Mouse (Mus musculus): ENCODE measurements around the gene Sctr. TPM values are rescaled to one million over a fixed set of nuclear protein-coding genes. Genes with fewer than 3 reads are reported as not detected.

The Sctr gene
- polyA plus RNA-seq, 1 experiment = not detected

DNA sequence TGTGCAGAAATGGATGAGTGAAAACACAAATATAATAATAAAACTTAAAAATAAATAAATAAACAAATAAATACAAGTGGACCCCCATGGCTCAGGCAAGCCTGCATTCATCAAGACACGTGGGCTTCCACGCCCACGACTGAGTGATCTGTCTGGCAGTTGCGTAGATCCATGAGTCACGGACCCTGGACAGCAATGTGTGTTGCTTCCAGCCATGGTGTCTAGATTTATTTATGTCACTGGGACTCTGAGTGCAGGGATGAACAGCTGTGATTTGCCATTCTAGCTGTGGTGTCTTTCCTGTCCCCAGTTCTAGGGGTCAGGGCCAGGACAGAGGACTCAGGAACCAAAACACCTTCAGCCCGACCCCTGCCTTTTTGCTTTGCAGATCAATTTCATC lies 48.3 kb downstream of the Sctr start:
- Histone ChIP-seq H3K4me1 (ENCODE audit: control insufficient read depth, insufficient read depth, low read length) (peaks cover 3% of the 10 kb centered on the region), H3K27ac (ENCODE audit: control insufficient read depth, insufficient read depth, low read depth, low read length, poor library complexity) (peak overlapping the region; percentile 45; the same call in 1 of the 2 replicates), H3K4me3 (replicated peaks; ENCODE audit: control insufficient read depth, low read depth, low read length) (no peak overlapping the region)
- TF ChIP-seq POLR2A (IDR thresholded peaks at IDR 0.05; ENCODE audit: borderline replicate concordance, control insufficient read depth, low read depth, low read length) (no peak), CTCF (IDR thresholded peaks at IDR 0.05; ENCODE audit: control insufficient read depth, insufficient read depth, low read length) (no peak)
- WGBS = 76% methylated on average over 6 of the region's 6 CpGs

DNA sequence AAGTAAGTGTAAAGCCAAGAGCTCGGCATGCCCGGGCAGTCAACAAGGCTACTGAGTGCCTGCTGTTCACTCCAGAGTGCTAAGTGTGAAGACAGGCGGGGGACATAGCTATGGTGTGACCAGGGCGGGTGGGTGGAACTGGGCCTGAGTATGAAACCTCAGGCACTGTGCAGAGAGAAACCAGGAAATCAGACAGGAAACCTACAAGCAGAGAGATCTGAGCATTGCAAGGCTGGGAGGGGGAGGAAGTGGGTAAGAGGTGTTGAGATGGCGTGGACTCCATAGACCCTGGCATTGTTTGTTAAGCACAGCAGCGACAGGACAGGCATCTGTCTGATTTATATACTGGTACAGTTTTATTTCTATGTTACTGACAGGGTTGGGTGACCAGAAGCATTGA lies 48.8 kb downstream of the Sctr start:
- H3K4me1 ChIP-seq (ENCODE audit: control insufficient read depth, insufficient read depth, low read length) = peaks cover 3% of the 10 kb centered on the region
- 4% methylated on average over 6 of the region's 6 CpGs for WGBS
- TF ChIP-seq CTCF (IDR thresholded peaks at IDR 0.05; ENCODE audit: control insufficient read depth, insufficient read depth, low read length) (no peak), POLR2A (IDR thresholded peaks at IDR 0.05; ENCODE audit: borderline replicate concordance, control insufficient read depth, low read depth, low read length) (no peak)
- no peak overlapping the region for H3K27ac ChIP-seq (ENCODE audit: control insufficient read depth, insufficient read depth, low read depth, low read length, poor library complexity)
- no peak overlapping the region for H3K4me3 ChIP-seq (replicated peaks; ENCODE audit: control insufficient read depth, low read depth, low read length)

DNA sequence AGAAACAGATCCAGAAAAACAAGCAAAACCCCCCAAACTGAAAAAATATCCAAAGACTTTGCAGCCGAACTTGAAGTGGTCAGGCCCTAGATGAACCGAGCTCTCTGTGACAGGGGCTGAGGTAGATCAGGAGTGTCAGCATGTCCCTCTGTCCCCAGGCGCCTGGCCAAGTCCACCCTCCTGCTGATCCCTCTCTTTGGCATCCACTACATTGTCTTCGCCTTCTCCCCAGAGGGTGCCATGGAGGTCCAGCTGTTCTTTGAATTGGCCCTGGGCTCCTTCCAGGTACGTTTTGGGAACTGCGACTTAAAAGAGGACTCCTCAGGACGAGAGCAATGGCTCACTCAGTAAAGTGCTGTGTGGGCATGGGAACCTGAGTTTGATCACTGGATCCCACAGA lies 49.5 kb downstream of the Sctr start:
- H3K4me3 ChIP-seq (replicated peaks; ENCODE audit: control insufficient read depth, low read depth, low read length) = no peak overlapping the region
- WGBS = 70% methylated on average over 7 of the region's 7 CpGs
- TF ChIP-seq CTCF (IDR thresholded peaks at IDR 0.05; ENCODE audit: control insufficient read depth, insufficient read depth, low read length) = no peak
- TF ChIP-seq POLR2A (IDR thresholded peaks at IDR 0.05; ENCODE audit: borderline replicate concordance, control insufficient read depth, low read depth, low read length) = no peak
- no peak overlapping the region for H3K27ac ChIP-seq (ENCODE audit: control insufficient read depth, insufficient read depth, low read depth, low read length, poor library complexity)
- H3K4me1 ChIP-seq (ENCODE audit: control insufficient read depth, insufficient read depth, low read length) = peaks cover 3% of the 10 kb centered on the region

DNA sequence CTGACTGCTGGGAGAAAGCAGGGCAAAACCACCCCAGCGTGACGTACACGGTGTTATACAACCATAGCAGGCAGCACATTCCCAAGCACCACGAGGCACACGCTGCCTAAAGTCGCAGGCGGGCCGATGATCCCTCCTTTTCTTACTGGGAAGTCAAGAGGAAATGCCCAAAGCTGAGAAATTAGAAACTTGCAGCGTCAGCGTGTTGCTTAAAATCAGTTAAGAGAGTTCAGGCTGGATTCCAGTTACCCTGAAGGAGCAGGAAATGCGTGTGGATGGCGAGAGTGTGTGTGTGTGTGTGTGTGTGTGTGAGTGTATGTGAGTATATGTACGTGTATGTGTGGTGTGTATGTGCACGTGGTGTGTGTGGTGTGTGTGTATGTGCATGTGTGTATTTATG lies 50.4 kb downstream of the Sctr start:
- TF ChIP-seq CTCF (IDR thresholded peaks at IDR 0.05; ENCODE audit: control insufficient read depth, insufficient read depth, low read length) (no peak), POLR2A (IDR thresholded peaks at IDR 0.05; ENCODE audit: borderline replicate concordance, control insufficient read depth, low read depth, low read length) (no peak)
- H3K27ac ChIP-seq (ENCODE audit: control insufficient read depth, insufficient read depth, low read depth, low read length, poor library complexity) = no peak overlapping the region
- WGBS = 9% methylated on average over 14 of the region's 14 CpGs

DNA sequence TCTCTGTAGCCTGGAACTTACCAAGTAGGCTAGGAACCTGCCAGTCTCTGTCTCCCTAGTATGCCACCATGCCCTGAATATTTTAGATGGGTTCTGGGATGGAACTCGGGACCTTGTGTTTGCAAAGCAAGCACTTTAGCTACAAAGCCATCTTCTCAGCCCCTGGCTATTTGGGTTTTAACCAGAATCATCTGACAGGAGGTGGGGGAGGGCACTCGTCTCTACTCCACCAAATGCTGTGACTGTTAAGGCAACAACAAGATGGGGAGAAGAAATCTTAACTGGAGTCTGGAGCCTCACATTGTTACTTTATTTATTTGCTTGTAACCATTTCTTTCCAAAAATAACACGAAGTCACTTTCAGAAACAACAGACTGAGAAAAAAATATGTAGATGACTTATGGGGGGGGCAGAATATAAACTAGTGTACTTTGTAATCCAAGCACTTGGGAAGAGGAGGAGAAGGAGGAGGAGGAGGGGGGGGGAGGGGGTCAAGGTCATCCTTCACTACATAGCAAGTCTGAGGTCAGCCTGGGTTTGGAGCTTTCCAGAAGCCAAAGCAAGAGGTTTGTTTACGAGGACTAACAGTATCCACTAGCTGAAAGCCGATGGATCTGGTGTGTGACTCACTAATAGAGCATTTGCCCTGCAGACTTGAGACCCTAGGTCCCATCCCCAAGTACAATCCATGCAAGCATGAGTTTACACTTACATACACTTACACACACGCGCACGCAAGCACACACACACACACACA lies 51.2 kb downstream of the Sctr start:
- Histone ChIP-seq H3K4me1 (ENCODE audit: control insufficient read depth, insufficient read depth, low read length) (peaks cover 3% of the 10 kb centered on the region), H3K27ac (ENCODE audit: control insufficient read depth, insufficient read depth, low read depth, low read length, poor library complexity) (no peak overlapping the region), H3K4me3 (replicated peaks; ENCODE audit: control insufficient read depth, low read depth, low read length) (no peak overlapping the region)
- no peak for TF ChIP-seq CTCF (IDR thresholded peaks at IDR 0.05; ENCODE audit: control insufficient read depth, insufficient read depth, low read length)
- TF ChIP-seq POLR2A (IDR thresholded peaks at IDR 0.05; ENCODE audit: borderline replicate concordance, control insufficient read depth, low read depth, low read length) = no peak
- WGBS = 68% methylated on average over 8 of the region's 8 CpGs

More for the DNA sequence above, 50.4 kb downstream of the Sctr start:
- H3K4me1 ChIP-seq (ENCODE audit: control insufficient read depth, insufficient read depth, low read length) = peaks cover 3% of the 10 kb centered on the region
- no peak overlapping the region for H3K4me3 ChIP-seq (replicated peaks; ENCODE audit: control insufficient read depth, low read depth, low read length)

DNA sequence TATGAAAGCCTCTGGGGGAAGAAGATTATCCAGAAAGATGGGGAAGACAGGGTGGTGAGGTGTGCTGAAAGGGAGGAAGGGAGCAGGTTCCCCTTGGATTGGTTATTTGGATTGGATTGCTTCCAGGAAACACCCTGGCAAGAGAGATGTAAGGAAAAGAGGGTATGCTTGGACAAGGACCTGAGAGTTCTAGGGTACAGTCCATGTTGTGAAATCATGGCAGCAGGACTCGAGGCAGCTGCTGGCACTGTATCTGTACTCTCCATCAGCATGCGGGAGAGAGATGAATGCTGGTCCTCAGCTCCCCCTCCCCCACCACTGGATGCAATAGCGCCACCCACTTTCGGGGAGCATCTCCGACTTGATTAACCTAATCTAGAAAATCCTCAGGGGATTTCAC lies 54.0 kb downstream of the Sctr start:
- no peak overlapping the region for H3K4me3 ChIP-seq (replicated peaks; ENCODE audit: control insufficient read depth, low read depth, low read length)
- TF ChIP-seq POLR2A (IDR thresholded peaks at IDR 0.05; ENCODE audit: borderline replicate concordance, control insufficient read depth, low read depth, low read length) (no peak), CTCF (IDR thresholded peaks at IDR 0.05; ENCODE audit: control insufficient read depth, insufficient read depth, low read length) (no peak)
- no peak overlapping the region for H3K27ac ChIP-seq (ENCODE audit: control insufficient read depth, insufficient read depth, low read depth, low read length, poor library complexity)
- H3K4me1 ChIP-seq (ENCODE audit: control insufficient read depth, insufficient read depth, low read length) = peaks cover 1% of the 10 kb centered on the region; the same call in 1 of the 2 replicates
- 77% methylated on average over 5 of the region's 5 CpGs for WGBS

DNA sequence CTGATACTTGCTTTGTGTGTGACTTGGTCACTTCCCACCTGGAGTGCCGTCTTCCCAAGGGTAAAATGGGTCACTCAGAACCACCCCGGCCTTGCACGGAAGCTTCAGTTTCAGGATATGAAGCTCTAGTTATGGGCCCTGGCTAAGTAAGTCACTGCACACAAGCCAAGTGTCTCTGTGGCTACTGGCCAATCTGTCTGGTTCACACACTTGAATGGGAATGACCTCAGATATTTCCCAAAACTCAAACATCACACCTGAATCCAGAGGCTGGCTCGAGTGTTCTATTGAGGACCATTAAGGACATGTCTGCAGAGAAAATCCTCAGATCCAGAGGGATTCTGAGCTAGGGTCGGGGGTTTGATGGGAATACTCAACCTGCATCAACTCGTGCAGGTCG lies 55.5 kb downstream of the Sctr start:
- 81% methylated on average over 7 of the region's 7 CpGs for WGBS
- H3K4me1 ChIP-seq (ENCODE audit: control insufficient read depth, insufficient read depth, low read length) = no peaks in the 10 kb centered on the region; the same call in 1 of the 2 replicates
- no peak overlapping the region for H3K4me3 ChIP-seq (replicated peaks; ENCODE audit: control insufficient read depth, low read depth, low read length)
- TF ChIP-seq POLR2A (IDR thresholded peaks at IDR 0.05; ENCODE audit: borderline replicate concordance, control insufficient read depth, low read depth, low read length) (no peak), CTCF (IDR thresholded peaks at IDR 0.05; ENCODE audit: control insufficient read depth, insufficient read depth, low read length) (no peak)
- no peak overlapping the region for H3K27ac ChIP-seq (ENCODE audit: control insufficient read depth, insufficient read depth, low read depth, low read length, poor library complexity)

DNA sequence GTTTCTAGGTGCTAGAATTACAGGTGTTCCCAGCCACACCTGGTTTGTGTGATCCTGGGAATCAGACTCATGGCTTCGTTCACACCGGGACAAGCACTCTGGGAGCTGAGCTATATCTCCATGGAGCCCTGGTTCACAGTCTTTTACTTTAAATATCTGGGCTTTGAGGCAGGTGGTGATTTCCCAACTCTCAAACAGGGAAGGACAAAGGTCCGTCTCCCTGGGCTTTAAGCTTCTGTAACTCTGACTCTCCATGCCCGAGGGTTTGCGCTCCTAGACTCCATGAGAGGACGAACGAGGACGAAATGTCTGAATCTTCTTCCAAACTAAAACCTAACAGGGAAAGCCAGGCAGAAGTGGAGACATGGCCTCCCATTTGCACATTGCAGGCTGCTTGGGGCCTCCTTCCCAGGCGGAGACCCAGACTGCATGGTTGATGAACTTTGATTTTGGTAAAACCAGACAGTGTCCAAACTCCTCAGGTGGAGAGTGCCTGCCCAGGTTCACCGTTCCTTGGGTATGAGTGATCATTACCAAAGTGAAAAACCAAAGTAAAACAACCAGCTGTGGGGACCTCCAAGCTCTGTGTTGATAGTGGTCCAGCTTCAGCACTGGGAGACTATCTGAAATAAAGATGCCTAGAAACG lies 57.5 kb downstream of the Sctr start:
- WGBS = 83% methylated on average over 11 of the region's 11 CpGs
- H3K27ac ChIP-seq (ENCODE audit: control insufficient read depth, insufficient read depth, low read depth, low read length, poor library complexity) = no peak overlapping the region
- TF ChIP-seq POLR2A (IDR thresholded peaks at IDR 0.05; ENCODE audit: borderline replicate concordance, control insufficient read depth, low read depth, low read length) (no peak), CTCF (IDR thresholded peaks at IDR 0.05; ENCODE audit: control insufficient read depth, insufficient read depth, low read length) (no peak)
- H3K4me1 ChIP-seq (ENCODE audit: control insufficient read depth, insufficient read depth, low read length) = no peaks in the 10 kb centered on the region
- H3K4me3 ChIP-seq (replicated peaks; ENCODE audit: control insufficient read depth, low read depth, low read length) = no peak overlapping the region
